Mouse (Mus musculus): Measurements from ENCODE around the gene Cobl. TPM values are rescaled to one million over a fixed set of nuclear protein-coding genes. Genes with fewer than 3 reads are reported as not detected.

The Cobl gene
- polyA plus RNA-seq, 1 experiment = 19.8 TPM

DNA sequence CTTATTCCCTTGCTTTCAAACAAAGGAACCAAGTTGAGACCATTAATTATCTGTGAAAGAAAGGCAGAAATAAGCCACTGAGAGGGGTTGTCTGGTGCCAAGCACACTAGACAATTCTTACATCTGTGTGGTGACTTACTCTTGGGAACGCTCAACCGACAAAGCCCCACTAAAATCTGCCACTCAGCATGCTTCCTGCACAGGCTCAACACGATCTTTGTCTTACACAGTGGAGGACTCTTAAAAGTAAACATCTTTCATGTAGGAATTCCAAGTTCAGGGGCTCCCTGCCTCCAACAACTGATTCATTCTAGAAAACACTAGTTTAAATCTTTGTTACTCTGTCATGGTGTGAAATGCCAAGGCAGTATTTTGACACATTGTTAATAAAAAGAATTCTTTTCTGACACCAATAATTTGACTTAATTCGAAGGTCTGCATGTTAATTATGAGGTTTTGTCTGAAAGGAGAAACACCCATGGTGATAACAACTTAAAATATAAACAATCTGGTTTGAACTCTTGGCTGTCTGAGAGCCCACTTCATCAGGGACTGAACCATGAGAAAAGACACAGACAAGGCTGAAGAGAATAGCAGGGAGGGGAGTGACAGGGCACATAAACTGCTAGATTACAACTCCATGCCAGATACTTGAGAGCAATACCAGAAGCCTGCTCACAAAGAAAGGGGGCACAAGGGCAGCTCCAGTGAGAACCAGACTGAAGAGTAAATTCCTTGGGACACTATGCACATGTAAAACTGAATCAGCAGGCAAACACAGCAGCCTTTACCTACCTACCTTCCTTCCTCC lies 34.3 kb downstream of the Cobl start:
- 10% methylated on average over 4 of the region's 4 CpGs for WGBS
- DNase-seq = no peak
- Histone ChIP-seq H3K4me3 (replicated peaks; ENCODE audit: extremely low read depth, low read depth, low read length) (no peak overlapping the region), H3K4me1 (ENCODE audit: control insufficient read depth, insufficient read depth, low read length) (peaks cover 6% of the 10 kb centered on the region; the same call in 1 of the 2 replicates)
- TF ChIP-seq CTCF (IDR thresholded peaks at IDR 0.05; ENCODE audit: insufficient read depth, low read length) = no peak
- no peak for TF ChIP-seq POLR2A (IDR thresholded peaks at IDR 0.05; ENCODE audit: borderline replicate concordance, extremely low read depth, low read depth, low read length)

DNA sequence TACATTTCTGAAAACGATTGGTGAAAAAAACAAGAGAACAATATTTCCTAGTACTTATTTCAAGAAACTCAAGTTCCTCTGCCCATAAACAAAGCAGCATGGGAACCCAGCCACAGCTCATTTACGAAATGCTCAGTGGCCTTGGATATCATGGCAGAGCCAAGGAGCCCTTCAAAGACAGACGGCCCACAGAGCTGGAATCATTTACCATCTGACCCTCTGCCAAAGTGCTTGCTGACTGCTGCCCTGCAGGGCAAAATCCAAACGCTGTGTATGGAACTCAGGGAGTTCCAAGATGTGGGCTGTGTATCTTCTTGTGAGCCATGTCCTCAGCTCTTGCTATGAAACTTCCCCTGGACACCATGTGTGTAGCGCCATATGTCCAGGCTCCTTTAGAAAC lies 38.0 kb downstream of the Cobl start:
- DNase-seq = no peak
- 66% methylated on average over 5 of the region's 5 CpGs for WGBS
- Histone ChIP-seq H3K4me3 (replicated peaks; ENCODE audit: extremely low read depth, low read depth, low read length) (no peak overlapping the region), H3K4me1 (ENCODE audit: control insufficient read depth, insufficient read depth, low read length) (peaks cover 6% of the 10 kb centered on the region; the same call in 1 of the 2 replicates)
- TF ChIP-seq CTCF (IDR thresholded peaks at IDR 0.05; ENCODE audit: insufficient read depth, low read length) (no peak), POLR2A (IDR thresholded peaks at IDR 0.05; ENCODE audit: borderline replicate concordance, extremely low read depth, low read depth, low read length) (no peak)

DNA sequence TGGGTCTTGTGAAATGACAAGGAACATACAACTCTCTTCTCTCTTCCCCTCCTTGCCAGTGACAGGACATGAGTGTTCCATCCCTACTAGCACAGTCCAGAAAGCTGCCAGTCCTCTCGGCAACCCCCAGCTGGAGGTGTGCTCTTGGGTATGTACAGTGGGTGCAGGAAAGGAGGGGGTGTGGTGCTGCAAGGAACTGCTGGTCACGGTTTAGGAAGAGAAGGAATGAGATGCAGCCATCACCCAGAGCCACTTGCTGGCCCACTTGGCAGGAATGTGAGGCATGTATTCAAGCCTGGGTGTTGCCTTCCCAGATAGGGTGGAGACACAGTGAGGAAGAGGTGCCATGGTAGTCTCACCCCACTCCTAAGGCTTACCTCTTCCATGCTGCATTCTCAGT lies 40.6 kb downstream of the Cobl start:
- 39% methylated on average over 2 of the region's 2 CpGs for whole genome bisulfite sequencing
- no peak for TF ChIP-seq POLR2A (IDR thresholded peaks at IDR 0.05; ENCODE audit: borderline replicate concordance, extremely low read depth, low read depth, low read length)
- TF ChIP-seq CTCF (IDR thresholded peaks at IDR 0.05; ENCODE audit: insufficient read depth, low read length) = no peak

DNA sequence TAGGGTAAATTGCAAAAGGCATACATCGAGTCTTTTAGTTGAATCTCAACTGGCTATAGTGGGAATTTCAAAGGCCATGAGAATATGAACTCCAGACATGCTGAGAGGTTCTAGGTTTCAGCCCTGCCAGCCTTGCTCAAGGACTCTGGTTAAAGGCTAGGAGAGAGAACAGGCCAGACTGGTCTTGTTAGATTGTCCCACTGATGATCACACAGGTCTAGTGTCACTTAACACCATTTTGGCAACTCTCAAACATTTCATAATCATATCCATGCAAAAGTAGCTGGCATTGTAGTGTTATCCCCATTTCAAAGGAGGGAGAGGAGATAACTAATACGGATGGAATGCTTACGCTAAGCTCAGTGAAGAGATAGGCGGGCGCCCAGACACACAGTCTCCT lies 43.6 kb downstream of the Cobl start:
- WGBS = 59% methylated on average over 5 of the region's 5 CpGs
- DNase-seq = no peak
- Histone ChIP-seq H3K4me3 (replicated peaks; ENCODE audit: extremely low read depth, low read depth, low read length) (no peak overlapping the region), H3K4me1 (ENCODE audit: control insufficient read depth, insufficient read depth, low read length) (no peaks in the 10 kb centered on the region)
- TF ChIP-seq POLR2A (IDR thresholded peaks at IDR 0.05; ENCODE audit: borderline replicate concordance, extremely low read depth, low read depth, low read length) (no peak), CTCF (IDR thresholded peaks at IDR 0.05; ENCODE audit: insufficient read depth, low read length) (no peak)

More for the DNA sequence above, 40.6 kb downstream of the Cobl start:
- no peaks in the 10 kb centered on the region for H3K4me1 ChIP-seq (ENCODE audit: control insufficient read depth, insufficient read depth, low read length)
- DNase-seq = no peak
- no peak overlapping the region for H3K4me3 ChIP-seq (replicated peaks; ENCODE audit: extremely low read depth, low read depth, low read length)

DNA sequence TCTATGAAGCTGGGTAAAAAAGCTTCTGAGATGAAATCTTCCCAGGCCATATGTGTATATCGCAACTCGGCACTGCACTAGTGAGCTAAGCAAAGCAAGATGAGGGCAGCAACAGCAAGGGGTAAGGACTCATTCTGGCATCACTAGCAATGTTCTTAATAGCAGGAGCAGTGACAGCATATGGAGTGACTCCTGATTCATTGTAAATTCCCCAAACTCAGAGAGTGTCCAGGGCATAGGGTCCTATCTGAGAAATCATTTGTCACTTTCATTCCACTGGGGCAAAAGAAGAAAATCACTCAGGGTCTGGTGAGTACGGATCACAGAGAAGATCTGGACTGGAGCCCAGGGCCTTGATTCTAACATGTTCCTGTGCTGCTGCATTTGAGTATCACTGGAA lies 44.6 kb downstream of the Cobl start:
- WGBS = 54% methylated on average over 3 of the region's 3 CpGs
- H3K4me1 ChIP-seq (ENCODE audit: control insufficient read depth, insufficient read depth, low read length) = no peaks in the 10 kb centered on the region
- TF ChIP-seq POLR2A (IDR thresholded peaks at IDR 0.05; ENCODE audit: borderline replicate concordance, extremely low read depth, low read depth, low read length) = no peak
- TF ChIP-seq CTCF (IDR thresholded peaks at IDR 0.05; ENCODE audit: insufficient read depth, low read length) = no peak
- no peak for DNase-seq
- no peak overlapping the region for H3K4me3 ChIP-seq (replicated peaks; ENCODE audit: extremely low read depth, low read depth, low read length)

DNA sequence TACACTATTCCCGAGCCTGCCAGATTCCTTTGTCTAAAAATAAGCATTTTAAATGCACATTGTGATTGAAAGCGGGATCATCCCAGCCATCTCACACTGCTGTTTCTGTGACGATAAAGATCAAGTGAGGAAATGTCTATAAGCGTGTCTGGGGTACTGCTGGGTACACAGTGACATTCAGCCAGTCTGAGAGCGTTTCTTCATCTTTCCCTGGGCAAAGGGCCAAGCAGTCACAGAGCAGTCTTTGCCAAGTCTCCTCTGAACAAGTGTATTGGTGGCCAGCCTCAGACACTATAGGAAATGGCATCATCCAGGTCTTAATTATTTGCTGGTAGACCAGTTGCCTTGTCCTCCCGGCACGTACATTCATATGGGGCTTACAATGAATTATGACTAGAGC lies 47.9 kb downstream of the Cobl start:
- TF ChIP-seq CTCF (IDR thresholded peaks at IDR 0.05; ENCODE audit: insufficient read depth, low read length) (no peak), POLR2A (IDR thresholded peaks at IDR 0.05; ENCODE audit: borderline replicate concordance, extremely low read depth, low read depth, low read length) (no peak)
- 54% methylated on average over 7 of the region's 7 CpGs for WGBS
- DNase-seq = no peak
- H3K4me3 ChIP-seq (replicated peaks; ENCODE audit: extremely low read depth, low read depth, low read length) = no peak overlapping the region
- no peaks in the 10 kb centered on the region for H3K4me1 ChIP-seq (ENCODE audit: control insufficient read depth, insufficient read depth, low read length)

DNA sequence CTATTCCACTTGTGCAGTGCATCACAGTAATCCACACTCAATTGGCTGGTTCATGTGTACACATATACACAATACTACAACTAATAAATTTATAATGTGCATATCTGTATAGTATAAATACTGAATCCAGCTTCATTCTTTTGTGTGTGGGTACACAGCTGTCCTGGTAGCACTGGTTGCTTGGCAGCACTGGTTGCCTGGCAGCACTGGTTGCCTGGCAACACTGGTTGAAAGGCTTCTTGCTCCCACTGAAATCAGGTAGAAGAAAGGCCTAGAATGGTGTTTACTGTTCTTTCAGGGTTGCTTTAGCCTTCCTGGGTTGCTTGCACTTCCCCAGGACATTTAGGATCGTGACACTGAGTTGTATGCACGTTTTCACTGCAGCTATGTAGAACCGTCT lies 49.4 kb downstream of the Cobl start:
- Histone ChIP-seq H3K4me3 (replicated peaks; ENCODE audit: extremely low read depth, low read depth, low read length) (no peak overlapping the region), H3K4me1 (ENCODE audit: control insufficient read depth, insufficient read depth, low read length) (no peaks in the 10 kb centered on the region)
- TF ChIP-seq POLR2A (IDR thresholded peaks at IDR 0.05; ENCODE audit: borderline replicate concordance, extremely low read depth, low read depth, low read length) (no peak), CTCF (IDR thresholded peaks at IDR 0.05; ENCODE audit: insufficient read depth, low read length) (no peak)
- DNase-seq = peak; percentile 2
- WGBS = 71% methylated on average over 3 of the region's 3 CpGs

DNA sequence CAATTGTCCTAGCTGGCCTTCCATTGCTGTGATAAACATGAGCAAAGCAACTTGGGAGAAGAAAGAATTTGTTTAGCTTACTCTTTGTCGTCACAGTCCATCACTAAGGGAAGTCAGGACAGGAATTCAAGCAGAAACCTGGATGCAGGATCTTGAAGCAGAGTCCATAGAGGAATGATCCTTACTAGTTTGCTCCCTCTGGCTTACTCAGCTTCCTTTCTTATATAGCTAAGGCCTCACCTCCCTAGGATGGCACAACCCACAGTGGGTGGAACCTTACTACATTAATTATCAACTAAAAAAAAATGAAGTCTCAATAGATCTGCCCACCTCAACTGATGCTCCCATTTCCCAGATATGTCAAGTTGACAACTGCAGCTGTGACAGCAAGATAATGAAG lies 52.8 kb downstream of the Cobl start:
- TF ChIP-seq CTCF (IDR thresholded peaks at IDR 0.05; ENCODE audit: insufficient read depth, low read length) (no peak), POLR2A (IDR thresholded peaks at IDR 0.05; ENCODE audit: borderline replicate concordance, extremely low read depth, low read depth, low read length) (no peak)
- DNase-seq = no peak
- WGBS = 51% methylated on average over 1 of the region's 1 CpGs
- Histone ChIP-seq H3K4me3 (replicated peaks; ENCODE audit: extremely low read depth, low read depth, low read length) (no peak overlapping the region), H3K4me1 (ENCODE audit: control insufficient read depth, insufficient read depth, low read length) (no peaks in the 10 kb centered on the region)

DNA sequence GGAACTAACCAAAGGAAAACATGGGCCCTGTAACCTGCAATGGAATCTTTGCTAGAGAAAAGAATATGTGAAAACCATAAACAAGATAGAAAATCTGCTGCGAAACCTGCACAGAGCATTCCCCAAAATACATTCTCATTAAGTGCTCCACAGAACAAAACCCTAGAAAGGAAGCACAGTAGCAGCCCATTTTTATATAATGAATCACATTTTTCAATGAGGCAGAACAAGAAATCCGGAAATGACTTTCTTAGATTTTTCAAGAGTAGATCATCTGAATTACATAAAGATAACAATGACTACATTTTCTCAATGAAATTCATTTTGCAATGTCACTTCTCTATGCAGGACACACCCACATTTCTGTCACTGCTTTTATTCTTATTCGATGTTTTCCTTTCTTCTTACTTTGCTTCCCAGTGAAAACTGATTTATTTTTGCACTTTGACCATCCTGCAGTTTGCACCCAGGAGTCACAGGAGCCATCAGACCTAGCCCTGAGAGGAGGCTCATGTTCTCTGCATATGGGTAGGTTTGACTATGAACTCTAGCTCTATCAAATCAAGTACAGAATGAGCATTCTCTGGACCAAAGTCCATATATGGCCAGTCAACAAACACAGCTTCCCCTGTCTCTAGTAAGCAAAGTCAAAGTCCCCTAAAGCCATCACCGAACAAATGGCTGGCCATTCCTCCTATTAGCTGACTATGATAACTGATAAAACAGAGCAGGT lies 53.5 kb downstream of the Cobl start:
- 74% methylated on average over 4 of the region's 4 CpGs for WGBS
- no peaks in the 10 kb centered on the region for H3K4me1 ChIP-seq (ENCODE audit: control insufficient read depth, insufficient read depth, low read length)
- DNase-seq = no peak
- no peak overlapping the region for H3K4me3 ChIP-seq (replicated peaks; ENCODE audit: extremely low read depth, low read depth, low read length)
- TF ChIP-seq POLR2A (IDR thresholded peaks at IDR 0.05; ENCODE audit: borderline replicate concordance, extremely low read depth, low read depth, low read length) (no peak), CTCF (IDR thresholded peaks at IDR 0.05; ENCODE audit: insufficient read depth, low read length) (no peak)
